Mouse (Mus musculus): ENCODE data around the gene Mettl7b. TPM values are rescaled to one million over a fixed set of nuclear protein-coding genes. Genes with fewer than 3 reads are reported as not detected.
"Not testable (repeated sequence)": the region's sequence is repeated elsewhere in the genome, so short reads cannot be mapped to it uniquely, and the experiment has no call there.

Mettl7b gene
- 6.1 TPM for polyA plus RNA-seq (2021)

DNA sequence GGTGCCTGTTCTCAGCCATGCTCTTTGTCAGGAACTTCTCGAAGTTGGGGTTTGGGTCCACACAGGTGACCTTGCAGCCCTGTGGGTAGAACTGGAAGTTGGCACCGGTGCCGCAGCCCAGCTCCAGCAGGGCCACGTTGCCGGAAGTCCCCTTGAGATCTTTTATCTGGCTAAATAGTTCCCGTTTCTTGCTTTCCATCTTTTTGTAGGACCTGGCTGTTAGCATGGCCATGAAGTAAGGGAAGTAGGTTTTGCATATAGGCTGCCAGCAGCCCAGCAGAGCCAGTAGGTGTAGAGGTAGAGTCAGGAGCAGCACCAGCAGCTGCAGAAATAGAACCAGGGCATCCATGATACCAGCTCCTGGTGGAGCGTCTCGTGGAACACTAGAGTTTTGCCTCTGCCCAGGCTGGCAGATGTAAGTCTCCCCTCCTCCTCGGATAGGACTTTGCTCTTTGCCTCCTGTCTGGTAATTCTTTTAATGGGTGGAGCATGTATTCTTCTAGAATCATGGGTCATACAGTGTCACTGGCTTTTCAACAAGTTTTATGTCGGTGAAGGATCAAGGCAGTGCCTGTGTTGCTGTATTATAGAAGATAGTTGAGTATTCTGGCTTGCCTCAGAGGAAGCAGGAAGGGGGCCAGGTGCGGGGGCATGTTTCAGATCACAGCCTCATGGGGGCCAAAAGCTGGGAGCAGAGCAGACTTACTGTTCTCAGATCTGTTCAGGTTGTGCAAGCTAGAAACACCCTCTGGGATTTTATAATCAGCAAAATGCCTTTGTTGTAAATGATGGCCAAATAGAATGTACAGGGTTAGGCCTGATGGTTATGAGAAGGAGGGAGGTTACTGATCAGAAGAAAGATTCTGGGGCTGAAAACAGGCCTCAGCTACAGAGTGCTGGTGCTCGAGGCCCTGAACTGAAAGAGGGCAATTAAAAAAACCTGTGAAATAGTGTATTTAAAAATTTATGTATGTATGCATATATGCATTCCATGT is at the start of gene Mettl7b:
TSS of gene Mettl7b (minus strand) at position 399 of the 995 bp plus-strand sequence.
- ChIA-PET POLR2A (no interaction called here), CTCF (interaction anchor here (0.8 to 1.9 kb wide), 3 partner anchors 10 to 47 kb away, joined by 3 to 6 read pairs (median 5); no protein-coding TSS in a partner anchor)
- in situ Hi-C loops (cut with MboI; ENCODE audit: low pct_unique_long_range_greater_than_20kb) = no loop called here
- no peak for ATAC-seq
- H3K27me3 ChIP-seq = no peaks in the 10 kb centered on the region
- no peak for TF ChIP-seq CTCF (IDR thresholded peaks at IDR 0.05)
- DNase-seq (ENCODE audit: low read depth, low spot score) = no peak

DNA sequence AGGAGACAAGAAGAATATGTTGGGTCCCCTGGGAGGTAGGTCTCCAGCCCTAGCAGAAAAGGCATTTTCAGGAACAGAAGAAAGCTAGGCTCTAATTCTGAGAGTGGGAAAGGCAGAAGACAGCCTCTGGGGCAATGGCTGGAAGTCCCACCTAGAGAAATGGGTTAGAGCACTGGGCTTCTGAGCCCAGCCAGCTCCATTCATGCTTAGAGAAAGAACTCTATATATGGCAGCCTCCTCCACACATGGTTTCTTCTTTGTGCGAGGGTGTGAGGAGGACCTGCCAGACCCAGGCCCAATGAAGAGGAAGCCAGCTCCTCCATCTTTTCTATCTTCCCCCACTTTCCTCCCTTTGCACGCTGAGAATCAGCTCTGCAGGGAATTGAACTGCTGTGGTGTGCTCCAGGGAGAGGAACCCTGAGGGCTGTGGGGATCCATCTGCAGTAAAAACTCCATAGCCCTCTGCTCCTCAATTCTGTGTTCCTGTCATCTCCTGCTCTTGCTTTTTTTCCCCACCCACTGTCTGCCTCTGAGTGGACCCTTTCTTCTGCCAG is 49.6 kb upstream of the Mettl7b start, which contains the start of gene Olfr763:
TSS of gene Olfr763 (plus strand) at position 504 of the 554 bp plus-strand sequence.
- no peak for ATAC-seq
- POLR2A ChIA-PET = no interaction called here
- in situ Hi-C loops (cut with MboI; ENCODE audit: low pct_unique_long_range_greater_than_20kb) = no loop called here
- H3K27me3 ChIP-seq = no peaks in the 10 kb centered on the region
- no peak for DNase-seq (ENCODE audit: low read depth, low spot score)
- CTCF ChIA-PET = interaction anchor here (0.8 to 1.1 kb wide), 2 partner anchors 20 to 21 kb away, joined by 3 read pairs; partner anchors contain the start of gene Olfr9
- no peak for TF ChIP-seq CTCF (IDR thresholded peaks at IDR 0.05)

DNA sequence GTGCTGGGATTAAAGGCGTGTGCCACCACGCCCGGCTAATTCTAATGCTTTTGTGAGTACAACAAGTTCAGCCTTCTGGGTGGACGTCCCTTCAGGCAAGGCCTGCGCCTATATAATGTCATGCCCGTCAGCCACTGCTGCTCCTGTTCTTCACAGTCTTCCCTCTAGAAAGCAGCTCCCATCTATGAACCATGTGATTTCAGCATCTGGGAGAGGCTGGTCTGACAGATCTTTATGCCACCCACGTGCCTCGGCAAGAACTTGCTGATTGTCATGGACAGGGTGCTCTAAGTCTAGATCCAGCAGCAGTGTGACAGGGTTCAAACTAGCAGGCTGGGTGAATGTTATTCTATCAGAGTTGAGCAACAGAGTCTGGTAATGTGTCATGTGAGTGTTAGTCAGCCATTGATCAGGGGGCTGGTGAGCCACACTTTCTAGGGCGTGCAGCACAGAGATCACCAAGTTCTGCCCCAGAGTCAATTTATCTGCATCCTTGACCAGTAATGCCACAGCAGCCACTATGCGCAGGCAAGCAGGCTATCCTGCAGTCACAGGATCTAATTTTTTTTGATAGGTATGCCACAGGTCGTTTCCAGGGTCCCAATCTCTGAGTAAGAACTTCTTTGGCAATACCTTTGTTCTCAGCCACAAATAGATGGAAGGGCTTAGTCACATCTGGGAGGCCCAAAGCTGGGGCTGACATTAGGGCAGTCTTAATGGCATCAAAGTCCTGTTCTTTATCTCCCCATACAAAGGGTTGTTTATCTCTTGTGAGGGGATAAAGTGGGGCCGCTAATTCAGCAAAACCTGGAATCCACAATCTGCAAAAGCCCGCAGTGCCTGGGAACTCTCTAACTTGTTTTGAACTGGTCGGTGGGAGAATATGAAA is 43.5 kb upstream of the Mettl7b start:
- TF ChIP-seq CTCF (IDR thresholded peaks at IDR 0.05) = no peak
- in situ Hi-C loops (cut with MboI; ENCODE audit: low pct_unique_long_range_greater_than_20kb) = no loop called here
- no peaks in the 10 kb centered on the region for H3K27me3 ChIP-seq
- ATAC-seq = no peak
- ChIA-PET POLR2A (no interaction called here), CTCF (interaction anchor here (0.8 to 1.2 kb wide), 2 partner anchors 9 to 58 kb away, joined by 3 read pairs; no protein-coding TSS in a partner anchor)
- no peak for DNase-seq (ENCODE audit: low read depth, low spot score)

DNA sequence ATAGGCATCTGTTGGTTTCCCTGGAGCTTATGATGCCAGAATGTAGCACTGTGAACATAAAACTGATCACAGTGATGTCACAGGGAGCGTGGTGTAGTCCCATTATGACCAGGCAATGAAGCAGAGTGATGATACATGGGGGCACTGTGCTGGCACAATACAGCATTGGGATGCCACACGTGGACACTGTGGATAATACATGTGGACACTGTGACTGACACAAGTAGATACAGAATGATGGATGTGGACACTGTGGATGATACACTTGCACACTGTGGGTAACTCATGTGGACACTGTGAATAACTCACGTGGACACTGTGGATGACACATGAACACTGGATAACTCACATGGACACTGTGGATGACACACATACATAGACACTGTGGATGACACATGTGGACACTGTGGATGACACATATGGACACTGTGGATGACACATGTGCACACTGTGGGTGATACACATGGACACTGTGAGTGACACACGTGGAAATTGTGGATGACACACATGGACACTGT is 35.8 kb upstream of the Mettl7b start:
- in situ Hi-C loops (cut with MboI; ENCODE audit: low pct_unique_long_range_greater_than_20kb) = no loop called here
- ChIA-PET CTCF (no interaction called here), POLR2A (no interaction called here)
- no peak for TF ChIP-seq CTCF (IDR thresholded peaks at IDR 0.05)
- no peaks in the 10 kb centered on the region for H3K27me3 ChIP-seq
- DNase-seq (ENCODE audit: low read depth, low spot score) (no peak), ATAC-seq (no peak)

DNA sequence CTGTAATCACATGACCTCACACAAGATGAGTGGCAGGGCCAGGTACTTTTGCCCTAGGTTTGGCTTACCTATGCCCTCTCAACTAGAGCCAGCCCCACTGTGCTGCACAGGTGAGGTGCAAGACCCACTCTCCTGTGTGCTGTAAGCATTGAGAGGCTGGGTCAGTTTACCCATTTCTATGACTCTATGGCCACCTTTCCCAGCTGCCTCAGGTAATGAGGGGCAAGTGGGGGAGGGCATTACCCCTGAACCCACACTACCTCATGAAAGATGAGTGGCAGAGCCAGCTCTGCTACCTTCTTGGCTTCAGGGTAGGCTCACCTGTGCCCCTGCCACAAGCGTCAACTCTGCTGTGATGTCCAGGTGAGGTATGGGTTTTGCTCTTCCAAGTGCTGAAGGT is 35.0 kb upstream of the Mettl7b start:
- no peak for DNase-seq (ENCODE audit: low read depth, low spot score)
- in situ Hi-C loops (cut with MboI; ENCODE audit: low pct_unique_long_range_greater_than_20kb) = no loop called here
- ChIA-PET CTCF (no interaction called here), POLR2A (no interaction called here)
- no peak for TF ChIP-seq CTCF (IDR thresholded peaks at IDR 0.05)
- no peak for ATAC-seq
- no peaks in the 10 kb centered on the region for H3K27me3 ChIP-seq

DNA sequence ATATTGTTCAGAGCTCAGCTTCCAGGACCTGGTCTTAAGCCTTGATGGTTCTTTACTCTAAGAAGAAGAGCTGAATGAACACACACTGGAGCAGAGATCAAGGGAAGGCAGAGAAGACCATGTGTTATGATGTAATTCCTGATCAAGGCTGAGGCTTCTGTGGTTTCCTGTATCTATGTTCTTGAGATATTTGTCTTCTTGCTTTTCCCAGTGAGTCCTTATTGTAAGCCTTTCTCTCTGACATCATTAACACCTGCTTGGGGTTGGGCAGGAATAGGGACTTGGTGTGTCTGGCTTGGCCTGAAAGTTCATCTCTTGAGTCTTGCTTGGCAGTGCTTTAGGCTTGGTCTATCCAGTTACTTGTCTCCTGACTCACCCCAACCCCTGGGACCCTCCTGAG is 30.2 kb upstream of the Mettl7b start:
- no peaks in the 10 kb centered on the region for H3K27me3 ChIP-seq

DNA sequence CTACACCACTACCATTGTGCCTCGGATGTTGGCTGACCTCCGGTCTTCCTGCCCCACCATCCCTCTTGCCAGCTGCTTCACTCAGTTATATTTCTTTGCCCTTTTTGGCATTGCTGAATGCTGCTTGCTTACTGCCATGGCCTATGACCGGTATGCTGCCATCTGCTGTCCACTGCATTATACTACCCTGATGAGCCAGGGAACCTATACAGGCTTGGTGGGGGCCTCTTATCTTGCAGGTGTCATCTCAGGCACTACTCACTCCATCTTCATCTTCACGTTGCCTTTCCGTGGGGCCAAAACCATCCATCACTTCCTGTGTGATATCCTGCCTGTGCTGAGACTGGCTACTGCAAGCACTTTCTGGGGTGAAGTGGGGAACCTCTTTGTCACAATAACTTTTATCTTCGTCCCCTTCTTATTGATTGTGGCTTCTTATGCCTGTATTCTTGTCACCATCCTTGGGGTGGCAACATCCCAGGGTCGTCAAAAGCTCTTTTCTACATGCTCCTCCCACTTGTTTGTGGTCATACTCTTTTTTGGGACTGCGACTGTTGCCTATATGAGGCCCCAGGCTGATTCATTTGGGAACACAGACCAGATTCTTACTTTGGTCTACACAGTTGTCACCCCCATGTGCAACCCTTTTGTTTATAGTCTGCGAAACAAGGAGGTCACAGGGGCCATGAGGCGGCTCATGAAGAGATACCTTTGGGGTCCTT is 29.5 kb upstream of the Mettl7b start:
- POLR2A ChIA-PET; in situ Hi-C loops (cut with MboI; ENCODE audit: low pct_unique_long_range_greater_than_20kb); H3K27me3 ChIP-seq; DNase-seq (ENCODE audit: low read depth, low spot score): not testable (repeated sequence)
- peak; percentile 92 for ATAC-seq
- CTCF ChIA-PET = interaction anchor here (1.3 kb wide), 1 partner anchor 9 kb away, joined by 4 read pairs; no protein-coding TSS in a partner anchor

More for the DNA sequence above, 30.2 kb upstream of the Mettl7b start:
- CTCF ChIA-PET = interaction anchor here (1.3 kb wide), 1 partner anchor 9 kb away, joined by 4 read pairs; no protein-coding TSS in a partner anchor
- DNase-seq (ENCODE audit: low read depth, low spot score) (no peak), ATAC-seq (no peak)
- POLR2A ChIA-PET = no interaction called here
- no peak for TF ChIP-seq CTCF (IDR thresholded peaks at IDR 0.05)
- in situ Hi-C loops (cut with MboI; ENCODE audit: low pct_unique_long_range_greater_than_20kb) = no loop called here

DNA sequence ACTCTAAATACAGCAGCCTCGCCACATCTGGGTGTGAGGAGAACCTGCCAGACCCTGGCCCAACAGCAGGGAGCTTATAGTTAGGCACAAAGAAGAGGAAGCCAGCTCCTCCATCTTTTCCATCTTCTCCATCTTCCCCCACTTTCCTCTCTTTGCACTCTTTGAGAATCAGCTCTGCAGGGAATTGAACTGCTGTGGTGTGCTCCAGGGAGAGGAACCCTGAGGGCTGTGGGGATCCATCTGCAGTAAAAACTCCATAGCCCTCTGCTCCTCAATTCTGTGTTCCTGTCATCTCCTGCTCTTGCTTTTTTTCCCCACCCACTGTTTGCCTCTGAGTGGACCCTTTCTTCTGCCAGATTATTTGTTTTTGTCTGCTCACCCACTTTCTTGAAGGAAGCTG is 28.3 kb upstream of the Mettl7b start, which contains the start of gene Olfr9:
TSS of gene Olfr9 (plus strand) at position 301 of the 400 bp plus-strand sequence.
- CTCF ChIA-PET = interaction anchor here (0.7 to 3.2 kb wide), 3 partner anchors 12 to 63 kb away, joined by 3 to 16 read pairs (median 3); partner anchors contain the start of gene Olfr763
- DNase-seq (ENCODE audit: low read depth, low spot score); ATAC-seq; H3K27me3 ChIP-seq; in situ Hi-C loops (cut with MboI; ENCODE audit: low pct_unique_long_range_greater_than_20kb); POLR2A ChIA-PET: not testable (repeated sequence)

DNA sequence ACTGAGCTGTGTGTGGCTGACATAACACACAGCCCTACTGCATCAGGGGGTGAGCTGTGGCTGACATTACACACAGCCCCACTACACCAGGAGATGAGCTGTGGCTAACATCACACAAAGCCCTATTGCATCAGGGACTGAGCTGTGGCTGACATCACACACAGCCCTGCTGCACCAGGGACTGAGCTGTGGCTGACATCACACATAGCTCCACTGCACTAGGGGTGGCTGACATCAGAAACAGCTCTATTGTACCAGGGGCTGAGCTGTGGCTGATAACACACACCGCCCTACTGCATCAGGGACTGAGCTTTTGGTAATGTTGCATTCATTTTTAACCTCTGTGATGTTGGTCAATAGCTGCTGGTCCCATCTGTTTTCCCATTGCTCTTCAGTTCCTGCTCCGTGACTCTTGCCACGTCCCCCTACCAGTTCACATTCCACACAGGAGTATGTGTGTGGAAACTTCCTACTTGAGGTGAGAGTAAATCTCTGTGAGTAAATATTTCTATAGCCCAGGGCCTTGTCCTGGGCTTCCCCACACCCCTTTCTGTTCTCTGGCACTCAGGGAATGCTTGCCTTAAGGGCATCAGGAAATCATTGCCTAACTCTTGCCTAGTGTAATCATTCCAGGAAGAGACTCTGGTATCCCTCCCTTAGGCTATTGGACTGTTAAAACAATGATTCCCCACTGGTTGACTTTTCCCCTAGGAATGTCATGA is 20.0 kb upstream of the Mettl7b start:
- CTCF ChIA-PET = interaction anchor here (1.1 to 8.2 kb wide), 4 partner anchors 10 to 59 kb away, joined by 4 to 54 read pairs (median 4); partner anchors contain the start of genes Bloc1s1 and Rdh5
- TF ChIP-seq CTCF (IDR thresholded peaks at IDR 0.05) = no peak
- in situ Hi-C loops (cut with MboI; ENCODE audit: low pct_unique_long_range_greater_than_20kb) = no loop called here
- H3K27me3 ChIP-seq = no peaks in the 10 kb centered on the region
- POLR2A ChIA-PET = interaction anchor here (1.0 kb wide), 1 partner anchor 65 kb away, joined by 3 read pairs; no protein-coding TSS in a partner anchor
- peak; percentile 94 for DNase-seq (ENCODE audit: low read depth, low spot score)
- ATAC-seq = peak; percentile 87

Measured in Patski (cell line).